Mouse (Mus musculus) layer of hippocampus, adult 6 months (tissue): ENCODE data around the gene Wiz. TPM values are rescaled to one million over a fixed set of nuclear protein-coding genes. Genes with fewer than 3 reads are reported as not detected.

ENCODE experiments used
- long read RNA-seq, 2 experiments: library from polyadenylated mRNA; unstranded; transcript quantifications; one replicate each; pipeline ENCODE4 v2.0.0; 2019 to 2020
- microRNA-seq: library from miRNA; unstranded; fragments of <30 nt; microRNA quantifications from one replicate; pipeline ENCODE4 v1.2.0, GENCODE M21; 2020
- polyA plus RNA-seq: library from polyadenylated mRNA; unstranded; fragments of <200 nt; fragmentation: Nextera tagmentation; gene quantifications from 2 replicates; pipeline ENCODE4 v1.2.3, GENCODE M21; 2021

Wiz gene
- polyA plus RNA-seq = 17.2 and 25.2 TPM in 2 replicates
- long read RNA-seq, experiment 1, partial matches to known transcripts = 5 of 8 reads
- long read RNA-seq, experiment 1, other reads (novel, unspliced or antisense) = 3 of 8 reads
- long read RNA-seq, experiment 2, full-length matches to known transcripts = 1 of 28 reads
- long read RNA-seq, experiment 2, partial matches to known transcripts = 16 of 28 reads
- long read RNA-seq, experiment 2, other reads (novel, unspliced or antisense) = 11 of 28 reads

DNA sequence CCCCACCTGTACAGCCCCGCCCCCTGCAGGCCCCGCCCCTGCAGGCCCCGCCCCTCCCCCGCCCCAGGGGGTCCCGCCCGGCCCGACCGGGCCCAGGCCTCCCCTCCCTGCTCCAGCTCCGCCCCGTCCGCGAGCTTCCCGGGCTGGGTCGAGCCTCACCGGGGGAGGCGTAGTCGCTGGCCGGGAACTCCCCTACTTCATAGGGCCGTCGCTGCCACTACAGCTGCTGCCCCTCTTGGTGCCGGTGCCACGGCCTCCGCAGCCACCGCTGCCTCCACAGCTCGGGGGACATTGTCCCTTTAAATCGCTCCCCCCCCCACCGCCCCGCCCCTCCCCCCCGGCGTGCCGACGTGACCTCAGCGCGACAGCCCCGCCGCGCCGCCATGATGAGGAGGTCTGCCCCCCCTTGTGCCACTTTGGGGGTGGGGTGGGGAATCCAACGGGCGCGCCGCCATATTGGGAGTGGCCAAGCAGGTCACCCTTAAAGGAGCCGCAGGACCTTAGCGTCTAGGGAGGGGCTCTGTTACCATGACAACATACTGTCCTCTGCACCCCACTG is at the start of gene Wiz:
TSS of gene Wiz (minus strand) at position 339 of the 559 bp plus-strand sequence.

DNA sequence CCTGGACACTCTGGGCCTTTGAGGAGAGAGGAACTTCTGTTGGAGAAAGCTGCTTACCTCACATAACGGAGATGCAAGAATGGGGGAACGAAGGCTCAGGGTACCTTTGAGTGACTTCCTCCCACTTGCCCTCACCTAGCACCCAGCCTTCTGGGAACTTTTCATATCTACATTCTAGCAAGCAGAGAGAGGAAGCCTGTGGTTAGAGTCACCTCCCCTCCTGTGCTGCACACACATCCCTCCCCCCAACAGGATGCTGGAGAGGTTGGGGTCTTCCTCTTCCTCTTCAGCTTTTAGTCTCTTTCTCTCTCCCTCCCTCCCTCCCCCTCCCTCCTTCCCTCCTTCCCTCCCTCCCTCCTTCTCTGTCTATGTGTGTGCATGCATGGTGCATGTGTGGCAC is 34.8 kb upstream of the Wiz start, which contains the start of gene Pglyrp2:
TSS of gene Pglyrp2 (minus strand) at position 134 of the 400 bp plus-strand sequence.

DNA sequence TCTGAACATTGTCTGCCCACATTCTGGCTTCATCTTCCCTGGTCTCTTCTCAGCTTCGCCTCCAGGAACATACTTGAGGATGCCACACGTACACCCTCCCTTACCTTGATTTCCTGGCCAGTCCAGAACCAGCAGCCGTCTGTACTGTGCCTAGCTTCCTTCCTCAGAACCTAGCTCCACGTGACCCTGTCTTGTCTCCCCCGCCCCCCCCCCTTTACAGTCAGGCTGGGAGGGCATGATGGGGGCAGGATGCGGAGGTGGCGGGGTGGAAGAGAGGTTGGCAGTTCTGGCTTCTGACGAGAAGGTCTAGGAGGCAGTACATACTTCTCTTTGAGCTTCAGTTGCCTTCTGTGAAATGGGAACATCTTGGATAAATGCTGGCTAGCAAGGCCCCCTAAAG is 14.2 kb upstream of the Wiz start, which contains the start of gene Rasal3:
TSS of gene Rasal3 (minus strand) at position 167 of the 400 bp plus-strand sequence.

DNA sequence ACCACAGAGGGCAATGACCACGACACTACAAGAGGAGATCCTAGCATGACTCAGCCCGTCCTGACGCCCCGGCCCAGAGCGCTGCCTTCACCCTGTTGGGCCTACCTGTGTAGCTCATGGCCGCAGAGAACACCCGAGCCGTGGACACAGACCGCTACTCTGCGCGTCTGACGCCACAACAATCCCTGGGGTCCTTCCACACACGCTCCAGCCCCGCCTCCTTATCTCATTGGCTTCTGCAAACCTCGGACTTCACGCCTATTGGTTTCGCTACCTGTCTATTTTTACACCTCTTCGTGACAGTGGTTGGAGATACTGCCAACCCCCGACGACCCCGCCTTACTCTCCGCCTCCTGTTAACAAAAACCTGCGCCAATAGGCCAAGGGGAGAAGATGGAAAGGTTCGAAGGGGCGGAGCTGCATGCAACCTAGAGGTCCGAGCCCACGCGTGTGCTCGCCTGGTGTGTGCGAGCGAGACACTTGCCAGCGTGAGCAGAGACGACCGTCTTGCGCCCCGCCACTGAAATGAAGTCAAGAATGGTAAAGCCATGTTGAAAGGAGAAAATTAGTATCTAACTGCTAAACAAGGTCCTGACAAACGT is 38.8 kb downstream of the Wiz start, which contains the start of gene Akap8l:
TSS of gene Akap8l (minus strand) at position 226 of the 602 bp plus-strand sequence.

DNA sequence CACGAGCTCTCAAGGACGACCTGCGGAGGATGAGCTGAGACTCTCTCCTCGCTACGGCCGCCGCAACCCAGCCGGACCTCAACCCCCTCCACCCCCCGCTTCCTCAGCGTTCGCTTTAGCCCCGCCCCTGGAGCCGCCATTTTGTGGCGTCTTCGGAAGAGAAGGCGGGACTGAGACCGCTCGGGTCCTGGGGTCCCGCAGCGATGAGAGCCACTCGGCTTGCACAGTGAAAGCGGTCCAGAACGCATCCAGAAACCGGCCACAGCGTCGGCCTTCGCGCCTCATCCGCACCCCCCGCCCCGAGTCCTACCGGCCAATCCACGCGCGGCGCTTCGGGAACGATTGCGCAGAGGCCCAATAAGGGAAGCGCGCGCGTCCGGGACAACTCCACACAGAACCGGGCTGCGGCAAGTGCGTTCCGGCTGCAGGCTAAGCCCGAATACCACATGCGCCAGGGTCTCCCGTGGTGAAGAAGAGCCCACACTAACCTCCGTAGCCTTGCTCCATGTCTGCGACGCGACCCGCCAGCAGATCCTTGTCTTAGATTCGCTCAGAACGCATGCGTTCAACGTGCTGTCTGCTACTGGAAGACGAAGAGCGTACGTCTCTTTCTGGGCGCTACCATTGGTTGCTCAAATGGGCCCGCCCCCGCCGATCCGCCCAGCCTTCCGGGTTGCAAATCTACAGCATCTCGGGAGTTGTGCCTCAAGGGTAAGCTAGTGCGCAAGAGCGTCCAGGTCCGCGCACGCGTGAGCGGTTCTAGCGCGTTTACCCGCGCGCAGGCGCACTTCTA is 68.4 kb downstream of the Wiz start, which contains the start of gene Akap8:
TSS of gene Akap8 (minus strand) at position 642 of the 793 bp plus-strand sequence.

Small RNA genes lying within 50 kb of the gene (microRNA-seq; reads per million reads assigned to microRNA genes)
- gene Gm22201 = not detected

Other genes with a start within 250 kb of the Wiz start
- 0.28 and 0.39 TPM in 2 replicates for gene Notch3, start 222.6 kb downstream of the Wiz start, polyA plus RNA-seq
- gene Ephx3, start 199.9 kb downstream of the Wiz start, polyA plus RNA-seq = 0.13 TPM in 1 of 2 replicates, not detected in the other
- 13.7 and 15.7 TPM in 2 replicates for gene Brd4, start 104.7 kb downstream of the Wiz start, polyA plus RNA-seq
- gene Akap8, start 68.2 kb downstream of the Wiz start, polyA plus RNA-seq = 6.3 and 7.4 TPM in 2 replicates
- 29.5 and 30.4 TPM in 2 replicates for gene Akap8l, start 38.8 kb downstream of the Wiz start, polyA plus RNA-seq
- gene Rasal3, start 14.1 kb upstream of the Wiz start, polyA plus RNA-seq = 1.2 and 1.5 TPM in 2 replicates
- not detected in 2 replicates for gene Pglyrp2, start 34.7 kb upstream of the Wiz start, polyA plus RNA-seq
- 0.11 TPM in 1 of 2 replicates, not detected in the other for gene Cyp4f39, start 63.3 kb upstream of the Wiz start, polyA plus RNA-seq
- 1.8 and 2.9 TPM in 2 replicates for gene Cyp4f17, start 116.6 kb upstream of the Wiz start, polyA plus RNA-seq
- 3.1 and 4.4 TPM in 2 replicates for gene Cyp4f16, start 147.1 kb upstream of the Wiz start, polyA plus RNA-seq
- gene Cyp4f37, start 231.9 kb upstream of the Wiz start, polyA plus RNA-seq = not detected in 2 replicates